Mouse (Mus musculus): ENCODE measurements around the gene Wfdc15a. TPM values are rescaled to one million over a fixed set of nuclear protein-coding genes. Genes with fewer than 3 reads are reported as not detected.

Gene Wfdc15a
- polyA plus RNA-seq, 1 experiment from 2014 or later = not detected

DNA sequence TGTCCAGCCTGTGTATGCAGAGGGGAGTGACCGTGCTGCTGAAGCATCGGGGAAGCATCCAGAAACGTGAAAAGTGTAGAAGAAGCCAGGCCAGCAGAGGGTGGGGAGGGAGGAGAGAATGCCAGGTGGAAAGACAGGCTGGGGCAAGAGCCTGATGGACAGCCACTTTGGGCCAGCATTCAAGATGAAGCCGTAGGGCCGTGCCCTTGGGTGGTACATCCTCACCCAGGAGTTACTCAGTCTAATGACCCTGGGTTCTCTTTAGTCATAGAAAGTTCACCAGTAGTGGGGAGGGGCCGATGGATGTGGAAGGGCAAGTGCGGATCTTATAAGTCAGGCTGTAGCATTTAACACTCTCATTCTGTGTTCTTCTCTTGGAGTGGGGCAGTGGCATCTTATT is 43.8 kb downstream of the Wfdc15a start:
- Histone ChIP-seq H3K4me3 (ENCODE audit: low read depth, low read length) (no peak overlapping the region), H3K9ac (ENCODE audit: low read length) (no peak overlapping the region), H3K27me3 (ENCODE audit: control insufficient read depth, insufficient read depth, low read length) (no peaks in the 10 kb centered on the region), H3K9me3 (ENCODE audit: control insufficient read depth, low read length) (no peaks in the 10 kb centered on the region), H3K4me2 (ENCODE audit: low read depth, severe bottlenecking) (no peak overlapping the region), H3K27ac (replicated peaks; ENCODE audit: low read depth, low read length) (no peak overlapping the region), H3K4me1 (ENCODE audit: control insufficient read depth, insufficient read depth, low read length) (no peaks in the 10 kb centered on the region; the same call in 1 of the 2 replicates), H3K36me3 (ENCODE audit: control insufficient read depth, insufficient read depth, low read length) (no peaks in the 10 kb centered on the region; the same call in 1 of the 2 replicates)
- ATAC-seq (ENCODE audit: insufficient number of reproducible peaks, low FRiP score, low TSS enrichment, low read depth) (no peak), DNase-seq (ENCODE audit: low spot score) (no peak)
- 82% methylated on average over 7 of the region's 7 CpGs for WGBS

DNA sequence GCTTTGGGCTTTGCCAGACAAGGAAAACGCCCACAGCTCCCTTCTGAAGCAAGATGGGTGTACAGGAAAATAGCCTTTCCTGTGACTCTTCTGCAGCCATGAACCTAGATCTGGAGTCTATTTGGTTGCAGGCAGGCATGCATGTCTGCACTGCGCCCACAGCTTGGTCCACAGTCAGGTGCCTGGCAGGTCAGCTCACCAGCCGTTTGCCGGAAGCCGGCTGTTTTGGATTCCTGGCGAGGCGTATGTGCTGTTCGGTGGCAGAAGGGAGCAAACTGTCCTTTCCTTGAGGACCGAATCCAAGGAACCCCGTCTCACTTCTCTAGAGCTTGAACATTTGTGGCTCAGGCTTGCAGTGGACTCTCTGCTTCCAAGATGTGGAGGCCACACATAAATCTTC is 45.9 kb downstream of the Wfdc15a start:
- Histone ChIP-seq H3K4me3 (ENCODE audit: low read depth, low read length) (no peak overlapping the region), H3K36me3 (ENCODE audit: control insufficient read depth, insufficient read depth, low read length) (no peaks in the 10 kb centered on the region; the same call in 1 of the 2 replicates), H3K9me3 (ENCODE audit: control insufficient read depth, low read length) (no peaks in the 10 kb centered on the region), H3K27ac (replicated peaks; ENCODE audit: low read depth, low read length) (no peak overlapping the region), H3K4me2 (ENCODE audit: low read depth, severe bottlenecking) (no peak overlapping the region), H3K4me1 (ENCODE audit: control insufficient read depth, insufficient read depth, low read length) (peaks cover 13% of the 10 kb centered on the region), H3K27me3 (ENCODE audit: control insufficient read depth, insufficient read depth, low read length) (no peaks in the 10 kb centered on the region), H3K9ac (ENCODE audit: low read length) (no peak overlapping the region)
- 93% methylated on average over 10 of the region's 10 CpGs for WGBS
- DNase-seq (ENCODE audit: low spot score) (no peak), ATAC-seq (ENCODE audit: insufficient number of reproducible peaks, low FRiP score, low TSS enrichment, low read depth) (no peak)

DNA sequence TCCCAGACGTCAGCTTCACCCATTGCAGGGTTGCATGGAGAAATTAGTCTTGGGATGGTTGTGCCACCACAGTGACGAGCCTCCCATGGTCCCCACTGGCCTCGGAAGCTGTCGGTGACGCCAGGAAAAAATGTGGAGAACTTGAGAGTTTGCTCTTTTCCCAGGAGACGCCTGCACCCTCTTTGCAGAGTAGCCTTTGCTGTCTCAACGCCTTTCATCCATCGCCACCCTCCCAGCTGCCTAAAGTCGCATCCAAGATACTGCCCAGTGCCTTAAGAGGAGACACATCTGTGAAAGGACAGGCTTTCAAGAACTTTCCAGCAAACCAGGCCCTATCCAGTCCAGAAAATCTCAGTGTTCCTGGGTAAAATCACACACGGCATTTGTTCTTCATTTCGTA is 47.6 kb downstream of the Wfdc15a start:
- no peaks in the 10 kb centered on the region for H3K9me3 ChIP-seq (ENCODE audit: control insufficient read depth, low read length)
- H3K27me3 ChIP-seq (ENCODE audit: control insufficient read depth, insufficient read depth, low read length) = no peaks in the 10 kb centered on the region
- no peak overlapping the region for H3K9ac ChIP-seq (ENCODE audit: low read length)
- H3K4me1 ChIP-seq (ENCODE audit: control insufficient read depth, insufficient read depth, low read length) = peaks cover 13% of the 10 kb centered on the region
- WGBS = 88% methylated on average over 11 of the region's 11 CpGs
- H3K4me3 ChIP-seq (ENCODE audit: low read depth, low read length) = no peak overlapping the region
- ATAC-seq (ENCODE audit: insufficient number of reproducible peaks, low FRiP score, low TSS enrichment, low read depth) (no peak), DNase-seq (ENCODE audit: low spot score) (no peak)
- H3K27ac ChIP-seq (replicated peaks; ENCODE audit: low read depth, low read length) = no peak overlapping the region
- H3K4me2 ChIP-seq (ENCODE audit: low read depth, severe bottlenecking) = no peak overlapping the region
- no peaks in the 10 kb centered on the region; the same call in 1 of the 2 replicates for H3K36me3 ChIP-seq (ENCODE audit: control insufficient read depth, insufficient read depth, low read length)

DNA sequence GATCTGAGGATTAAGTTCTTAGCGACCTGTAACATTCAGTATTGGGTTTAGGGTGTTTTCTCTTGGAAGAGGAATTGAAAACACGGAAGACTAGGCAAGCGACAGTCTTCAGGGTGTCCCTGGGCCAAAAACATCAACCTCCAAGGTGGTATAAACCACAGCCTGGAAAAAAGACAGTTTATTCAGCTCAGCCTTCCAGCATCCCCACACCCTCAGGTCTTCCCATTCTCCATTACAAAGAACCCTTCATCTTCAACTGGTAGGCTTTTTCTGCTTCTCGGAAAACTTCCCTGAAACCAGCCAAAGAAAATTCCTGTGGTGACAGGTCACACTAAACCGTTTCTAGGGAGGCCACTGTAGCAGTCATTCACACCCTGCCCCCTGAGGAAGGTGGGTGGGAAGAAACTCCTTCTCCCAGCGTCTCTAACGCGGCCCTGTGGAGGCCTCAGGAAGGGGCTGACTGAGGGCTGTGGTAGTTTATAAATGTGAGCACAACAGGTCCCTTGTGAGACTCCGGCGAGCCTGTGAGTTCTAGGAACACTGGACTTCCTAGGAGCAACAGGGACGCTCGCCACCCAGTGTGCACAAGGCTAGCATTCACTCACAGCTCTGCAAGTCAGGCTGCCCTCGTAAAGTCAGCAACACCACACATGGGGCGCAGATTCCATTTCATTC is 49.7 kb downstream of the Wfdc15a start:
- 29% methylated on average over 14 of the region's 14 CpGs for WGBS
- Histone ChIP-seq H3K4me3 (ENCODE audit: low read depth, low read length) (no peak overlapping the region), H3K4me1 (ENCODE audit: control insufficient read depth, insufficient read depth, low read length) (peaks cover 13% of the 10 kb centered on the region), H3K9me3 (ENCODE audit: control insufficient read depth, low read length) (no peaks in the 10 kb centered on the region), H3K27me3 (ENCODE audit: control insufficient read depth, insufficient read depth, low read length) (no peaks in the 10 kb centered on the region), H3K9ac (ENCODE audit: low read length) (no peak overlapping the region), H3K27ac (replicated peaks; ENCODE audit: low read depth, low read length) (peak overlapping the region; percentile 87), H3K36me3 (ENCODE audit: control insufficient read depth, insufficient read depth, low read length) (no peaks in the 10 kb centered on the region; the same call in 1 of the 2 replicates), H3K4me2 (ENCODE audit: low read depth, severe bottlenecking) (0 out of 2 replicates have a peak overlapping the region, but pooled peaks have one; percentile 4)
- ATAC-seq (ENCODE audit: insufficient number of reproducible peaks, low FRiP score, low TSS enrichment, low read depth) = peak; percentile 88
- DNase-seq (ENCODE audit: low spot score) = peak; percentile 71

Other genes with a start within 250 kb of the Wfdc15a start
- 323 TPM in 2 replicates for gene Ywhab, start 205.2 kb downstream of the Wfdc15a start, polyA plus RNA-seq (2014; fragmentation: Nextera tagmentation; extraction: Ambion mirVana)
- 2.2 and 2.8 TPM in 2 replicates for gene Pabpc1l, start 174.7 kb downstream of the Wfdc15a start, polyA plus RNA-seq (2014; fragmentation: Nextera tagmentation; extraction: Ambion mirVana)
- gene Stk4, start 129.8 kb downstream of the Wfdc15a start, polyA plus RNA-seq (2014; fragmentation: Nextera tagmentation; extraction: Ambion mirVana) = 27.2 and 30.9 TPM in 2 replicates
- gene Tomm34, start 129.0 kb downstream of the Wfdc15a start, polyA plus RNA-seq (2014; fragmentation: Nextera tagmentation; extraction: Ambion mirVana) = 63.5 and 66.9 TPM in 2 replicates
- gene Kcns1, start 29.0 kb downstream of the Wfdc15a start, polyA plus RNA-seq (2014; fragmentation: Nextera tagmentation; extraction: Ambion mirVana) = 0.40 and 0.43 TPM in 2 replicates
- not detected in 2 replicates for gene Wfdc5, start 17.4 kb downstream of the Wfdc15a start, polyA plus RNA-seq (2014; fragmentation: Nextera tagmentation; extraction: Ambion mirVana)
- gene Wfdc12, start 9.5 kb downstream of the Wfdc15a start, polyA plus RNA-seq (2014; fragmentation: Nextera tagmentation; extraction: Ambion mirVana) = not detected in 2 replicates
- not detected in 2 replicates for gene Wfdc15b, start 21.5 kb upstream of the Wfdc15a start, polyA plus RNA-seq (2014; fragmentation: Nextera tagmentation; extraction: Ambion mirVana)
- gene Svs2, start 38.3 kb upstream of the Wfdc15a start, polyA plus RNA-seq (2014; fragmentation: Nextera tagmentation; extraction: Ambion mirVana) = not detected in 2 replicates
- gene Svs3b, start 56.5 kb upstream of the Wfdc15a start, polyA plus RNA-seq (2014; fragmentation: Nextera tagmentation; extraction: Ambion mirVana) = not detected in 2 replicates
- not detected in 2 replicates for gene Svs4, start 78.3 kb upstream of the Wfdc15a start, polyA plus RNA-seq (2014; fragmentation: Nextera tagmentation; extraction: Ambion mirVana)
- not detected in 2 replicates for gene Svs3a, start 89.1 kb upstream of the Wfdc15a start, polyA plus RNA-seq (2014; fragmentation: Nextera tagmentation; extraction: Ambion mirVana)
- gene Svs6, start 116.6 kb upstream of the Wfdc15a start, polyA plus RNA-seq (2014; fragmentation: Nextera tagmentation; extraction: Ambion mirVana) = not detected in 2 replicates
- not detected in 2 replicates for gene Svs5, start 132.6 kb upstream of the Wfdc15a start, polyA plus RNA-seq (2014; fragmentation: Nextera tagmentation; extraction: Ambion mirVana)
- gene Slpi, start 189.0 kb upstream of the Wfdc15a start, polyA plus RNA-seq (2014; fragmentation: Nextera tagmentation; extraction: Ambion mirVana) = 0.43 and 0.76 TPM in 2 replicates
- gene Rbpjl, start 203.0 kb upstream of the Wfdc15a start, polyA plus RNA-seq (2014; fragmentation: Nextera tagmentation; extraction: Ambion mirVana) = 0.04 and 0.16 TPM in 2 replicates
- gene Matn4, start 205.0 kb upstream of the Wfdc15a start, polyA plus RNA-seq (2014; fragmentation: Nextera tagmentation; extraction: Ambion mirVana) = 2.7 and 3.6 TPM in 2 replicates
- 22.6 and 23.6 TPM in 2 replicates for gene Sdc4, start 243.8 kb upstream of the Wfdc15a start, polyA plus RNA-seq (2014; fragmentation: Nextera tagmentation; extraction: Ambion mirVana)

Data from limb, embryonic 11.5 days (tissue).